Mouse (Mus musculus) small intestine, adult 2 months (tissue): ENCODE measurements at regions not wholly inside any gene's neighbourhood (a gene's known extent, or its start where the extent isn't known, plus 50 kb on each side); places are given as distances from the start of the nearest gene placed in this dataset.

ENCODE experiments used
- CTCF ChIP-seq: fragments of 200-500 bp; IDR thresholded peaks from 2 replicates; pipeline ENCODE4 v1.5.1; 2012; ENCODE audit warnings: low read depth, mild to moderate bottlenecking, control low read depth, inconsistent platforms, low read length, moderate library complexity, mixed read lengths; ENCODE audit not compliant: insufficient replicate concordance, insufficient read length; ENCODE audit errors: extremely low read depth
- POLR2A ChIP-seq: fragments of 200-500 bp; IDR thresholded peaks from 2 replicates; pipeline ENCODE4 v1.6.1; 2012; ENCODE audit warnings: low read depth, mild to moderate bottlenecking, control low read depth, inconsistent platforms, low read length, moderate library complexity

DNA sequence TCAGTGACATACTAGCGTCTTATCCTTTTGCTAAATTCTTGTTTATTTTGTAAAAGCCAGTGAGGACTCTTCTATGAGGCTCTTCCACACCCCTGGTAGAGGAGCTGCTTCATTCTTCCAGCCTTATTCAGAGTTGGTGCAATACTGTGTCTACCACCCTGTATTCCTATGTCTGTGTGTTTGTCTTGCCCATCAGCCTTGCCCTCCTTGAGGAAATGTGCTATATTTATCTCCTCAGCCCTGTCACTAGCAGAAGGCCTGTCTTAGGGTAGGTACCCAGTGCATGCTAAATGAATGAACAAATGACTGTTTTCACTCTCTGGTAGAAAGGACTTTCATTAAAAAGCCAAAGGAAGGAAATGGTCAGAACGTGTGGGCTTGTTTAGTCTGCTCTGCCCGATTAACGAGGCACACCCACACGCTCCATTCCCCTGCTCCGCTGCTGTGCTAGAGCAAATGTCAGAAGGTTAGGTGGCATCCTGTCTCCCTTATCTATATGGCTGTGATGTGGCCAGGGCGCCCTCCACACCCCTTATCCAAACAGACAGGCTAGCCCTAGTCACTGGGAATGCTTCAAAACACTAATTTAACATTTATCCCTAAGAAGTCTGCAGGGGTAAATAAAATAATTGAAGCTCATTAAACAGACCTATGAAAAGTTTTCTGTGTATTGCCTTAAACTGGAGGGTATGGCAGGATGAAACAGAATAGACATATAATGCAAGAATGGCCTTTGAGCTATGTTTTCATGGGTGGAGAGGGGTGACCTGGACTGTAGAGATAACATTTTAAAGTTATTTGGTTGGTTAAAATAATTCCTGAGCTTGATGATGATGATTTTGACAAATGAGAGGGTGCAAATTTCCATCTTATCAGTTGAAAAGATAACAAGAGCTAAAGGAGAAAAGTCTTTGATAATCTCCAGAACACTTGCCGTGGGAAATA is 222.9 kb upstream of the Gm12728 start:
- no peak for TF ChIP-seq POLR2A
- TF ChIP-seq CTCF = no peak
